In the genomic region with DNA sequence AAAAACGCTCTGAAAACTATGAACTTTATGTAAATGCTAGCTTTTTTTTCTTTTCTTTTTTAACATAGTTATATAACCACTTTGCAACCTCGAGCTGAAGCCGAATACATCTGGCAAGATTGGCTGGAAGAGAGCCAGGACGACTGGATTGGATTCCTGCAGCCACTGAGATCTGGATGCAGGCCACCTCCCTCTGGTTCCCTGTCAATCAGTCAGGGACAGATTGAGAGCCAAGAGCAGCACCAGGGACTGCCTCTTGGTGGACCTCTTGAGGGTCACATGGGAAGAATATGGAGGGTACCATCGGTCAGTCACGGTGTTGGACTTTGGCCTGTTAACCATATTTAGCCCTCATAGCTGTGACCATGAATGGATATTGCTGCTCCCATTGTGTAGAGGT, we compare ENCODE assay signal across 9 mouse cellular contexts.
DNase-seq lines count a peak whose midpoint lies in the region; ATAC-seq and TF ChIP-seq lines count a peak whose summit lies in the region.
"Had no signal": no experiment of that assay in that cellular context is flagged by ENCODE, and none has a peak within 500 bp of the region (broad histone marks: within the 10 kb centered on the region; RNA-seq: fewer than 3 reads in every experiment).

No protein-coding gene starts in this region.

- intact Hi-C loops in left cerebral cortex, postnatal 25 days (cut with DNase I), result no loop called here

- no peaks in the 10 kb centered on the region for H3K36me3 ChIP-seq in lung, postnatal 0 days (ENCODE audit: insufficient read depth, low read length)
- no peaks in the 10 kb centered on the region for H3K36me3 ChIP-seq in intestine, postnatal 0 days (ENCODE audit: control insufficient read depth, insufficient read depth)
- H3K36me3 ChIP-seq in liver, embryonic 11.5 days (ENCODE audit: control insufficient read depth, insufficient read depth, low read length), result no peaks in the 10 kb centered on the region
- H3K36me3 ChIP-seq: G1E had no signal

- no peak overlapping the region for H3K9ac ChIP-seq in lung, postnatal 0 days (replicated peaks; ENCODE audit: low read depth)
- H3K9ac ChIP-seq in intestine, postnatal 0 days (ENCODE audit: low read depth, low read length), result no peak overlapping the region
- H3K9ac ChIP-seq in liver, embryonic 11.5 days (ENCODE audit: low read depth, low read length), result no peak overlapping the region

- no peak for TF ChIP-seq EP300 in lung, postnatal 0 days (IDR thresholded peaks at IDR 0.05)

- H3K4me2 ChIP-seq in lung, postnatal 0 days (replicated peaks; ENCODE audit: low read depth, low read length), result no peak overlapping the region
- H3K4me2 ChIP-seq in intestine, postnatal 0 days (replicated peaks; ENCODE audit: low read depth), result no peak overlapping the region
- no peak overlapping the region for H3K4me2 ChIP-seq in liver, embryonic 11.5 days

- H3K9me3 ChIP-seq in lung, postnatal 0 days (ENCODE audit: low read length), result no peaks in the 10 kb centered on the region
- H3K9me3 ChIP-seq in intestine, postnatal 0 days (ENCODE audit: control insufficient read depth), result no peaks in the 10 kb centered on the region
- H3K9me3 ChIP-seq in liver, embryonic 11.5 days (ENCODE audit: control insufficient read depth, low read length), result no peaks in the 10 kb centered on the region

- DNase-seq in lung, adult 18-20 months, result peak; percentile 36 to 40
- no peak for DNase-seq in lung, postnatal 0 days (ENCODE audit: low spot score)
- peak; percentile 68 for DNase-seq in cerebellum, postnatal 10 days
- DNase-seq in heart, postnatal 4 days, result peak; percentile 66
- DNase-seq in left cerebral cortex, postnatal 25 days (ENCODE audit: low spot score in 2 of 2), result peak; percentile 76 to 78
- DNase-seq in thymus, adult 18-20 months, result no peak
- DNase-seq in liver, embryonic 11.5 days (ENCODE audit: low spot score), result no peak

- no peaks in the 10 kb centered on the region for H3K4me1 ChIP-seq in lung, postnatal 0 days (ENCODE audit: insufficient read depth, low read depth, low read length)
- H3K4me1 ChIP-seq in intestine, postnatal 0 days (replicated peaks; ENCODE audit: control insufficient read depth, insufficient read depth, low read length), result no peaks in the 10 kb centered on the region
- no peaks in the 10 kb centered on the region for H3K4me1 ChIP-seq in liver, embryonic 11.5 days (replicated peaks; ENCODE audit: control insufficient read depth, insufficient read depth, low read length)

- WGBS in lung, postnatal 0 days, result 57% methylated on average over 6 of the region's 6 CpGs
- WGBS in intestine, postnatal 0 days, result 63% methylated on average over 6 of the region's 6 CpGs
- whole genome bisulfite sequencing in liver, embryonic 11.5 days, result 78% methylated on average over 6 of the region's 6 CpGs

- H3K27me3 ChIP-seq in lung, postnatal 0 days (replicated peaks; ENCODE audit: insufficient read depth, low read length), result no peaks in the 10 kb centered on the region
- H3K27me3 ChIP-seq in intestine, postnatal 0 days (replicated peaks; ENCODE audit: control insufficient read depth, insufficient read depth, low read length), result no peaks in the 10 kb centered on the region
- H3K27me3 ChIP-seq in liver, embryonic 11.5 days (replicated peaks; ENCODE audit: control insufficient read depth, insufficient read depth, low read length), result no peaks in the 10 kb centered on the region

- H3K4me3 ChIP-seq in lung, postnatal 0 days (ENCODE audit: low read depth, low read length), result no peak overlapping the region
- no peak overlapping the region for H3K4me3 ChIP-seq in intestine, postnatal 0 days (ENCODE audit: low read depth, low read length)
- no peak overlapping the region for H3K4me3 ChIP-seq in liver, embryonic 11.5 days (ENCODE audit: low read depth, low read length)

- ATAC-seq in lung, postnatal 0 days, result no peak
- no peak for ATAC-seq in intestine, postnatal 0 days
- no peak for ATAC-seq in liver, embryonic 11.5 days (replicated peaks; ENCODE audit: low FRiP score)

- no peak for TF ChIP-seq CTCF in lung, postnatal 0 days (IDR thresholded peaks at IDR 0.05)
- TF ChIP-seq CTCF in intestine, postnatal 0 days (IDR thresholded peaks at IDR 0.05; ENCODE audit: low read depth), result no peak

- H3K27ac ChIP-seq in lung, postnatal 0 days (ENCODE audit: low read length), result no peak overlapping the region
- H3K27ac ChIP-seq in intestine, postnatal 0 days (ENCODE audit: low read depth, low read length), result no peak overlapping the region
- no peak overlapping the region for H3K27ac ChIP-seq in liver, embryonic 11.5 days (ENCODE audit: low read depth, low read length)

Comparison
In these comparisons a context has a peak if more than half of its experiments do, and no peak if none do; other contexts are left out.
1. DNase-seq: peak in lung, adult 18-20 months (2 of 2), cerebellum, postnatal 10 days (2 of 2), heart, postnatal 4 days (single experiment) and left cerebral cortex, postnatal 25 days (2 of 2); none in lung, postnatal 0 days (single experiment), thymus, adult 18-20 months (0 of 2) and liver, embryonic 11.5 days (single experiment).